Mouse (Mus musculus) midbrain, embryonic 15.5 days (tissue): ENCODE data around the gene Cyp1a1. TPM values are rescaled to one million over a fixed set of nuclear protein-coding genes. Genes with fewer than 3 reads are reported as not detected.
"Not testable (repeated sequence)": the region's sequence is repeated elsewhere in the genome, so short reads cannot be mapped to it uniquely, and the experiment has no call there.

Source experiments
- ATAC-seq: fragments of 200-750 bp; cut with Nextera tagmentation; replicated peaks from 2 replicates; pipeline ENCODE4 v1.8.0; 2017; ENCODE audit warnings: moderate TSS enrichment
- H3K27ac ChIP-seq: fragments of 300-500 bp; sonication (generic); 2 replicates; pipeline ENCODE4 v1.5.1; 2015; ENCODE audit warnings: mild to moderate bottlenecking, inconsistent platforms
- H3K27me3 ChIP-seq: fragments of 300-500 bp; sonication (generic); replicated peaks from 2 replicates; pipeline ENCODE4 v1.6.1; 2015; ENCODE audit warnings: inconsistent platforms
- H3K36me3 ChIP-seq: fragments of 300-500 bp; sonication (generic); replicated peaks from 2 replicates; pipeline ENCODE4 v1.6.1; 2015; ENCODE audit warnings: inconsistent platforms
- H3K4me1 ChIP-seq: fragments of 300-500 bp; sonication (generic); 2 replicates; pipeline ENCODE4 v1.6.1; 2015; ENCODE audit warnings: inconsistent platforms
- H3K4me2 ChIP-seq: fragments of 300-500 bp; sonication (generic); 2 replicates; pipeline ENCODE4 v1.6.1; 2015; ENCODE audit warnings: inconsistent platforms, mild to moderate bottlenecking, moderate library complexity
- H3K4me3 ChIP-seq: fragments of 300-500 bp; sonication (generic); 2 replicates; pipeline ENCODE4 v1.5.1; 2015; ENCODE audit warnings: mild to moderate bottlenecking, inconsistent platforms
- H3K9ac ChIP-seq: fragments of 300-500 bp; sonication (generic); 2 replicates; pipeline ENCODE4 v1.6.1; 2015; ENCODE audit warnings: mild to moderate bottlenecking, inconsistent platforms
- H3K9me3 ChIP-seq: fragments of 300-500 bp; sonication (generic); 2 replicates; pipeline ENCODE4 v1.6.1; 2016; ENCODE audit warnings: inconsistent platforms
- WGBS: fragments of 180-500 bp; shearing (Covaris S2); methylation state at CpG from one replicate; pipeline ENCODE4 v1.1.7; 2015; ENCODE audit warnings: mixed read lengths; 5-methylcytosine and 5-hydroxymethylcytosine counted together
- polyA plus RNA-seq: library from polyadenylated mRNA; unstranded; fragments of >200 nt; fragmentation: Nextera tagmentation; extraction: Ambion mirVana; gene quantifications from 2 replicates; pipeline ENCODE4 v1.2.1, GENCODE M21; 2015

Cyp1a1 gene
- polyA plus RNA-seq, 1 experiment from 2014 or later = 0.17 TPM

DNA sequence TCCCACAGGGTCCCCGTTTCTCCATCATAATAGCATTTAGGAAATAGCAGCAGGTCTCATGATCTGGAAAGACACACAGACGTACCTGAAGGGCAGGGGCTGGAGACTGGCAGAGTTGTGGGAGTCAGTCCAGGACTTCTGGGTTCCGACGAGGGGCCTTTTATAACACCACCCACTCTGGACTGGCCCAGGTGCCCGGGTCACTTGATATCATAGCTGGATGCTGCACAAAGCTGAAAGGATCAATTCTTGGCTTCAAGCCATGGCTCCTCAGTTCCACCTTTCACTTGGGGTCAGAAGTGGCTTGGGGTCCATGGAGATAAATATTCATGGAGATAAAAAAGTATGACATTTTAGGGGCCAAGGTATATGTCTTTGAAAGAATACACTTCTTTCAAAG, 4.2 kb upstream of the Cyp1a1 start, which contains the start of gene Cyp1a2:
Cyp1a2 (minus strand) TSS at position 184 of the 400 bp plus-strand sequence.
- no peaks in the 10 kb centered on the region for H3K9me3 ChIP-seq
- no peaks in the 10 kb centered on the region for H3K36me3 ChIP-seq
- no peak within 1 kb of the TSS for H3K4me3 ChIP-seq
- no peak within 1 kb of the TSS for H3K9ac ChIP-seq
- no peaks in the 10 kb centered on the region for H3K27me3 ChIP-seq
- ATAC-seq = no peak
- no peak within 1 kb of the TSS for H3K4me2 ChIP-seq
- 87% methylated on average over 5 of the region's 5 CpGs for WGBS
- no peak within 1 kb of the TSS for H3K27ac ChIP-seq
- no peaks in the 10 kb centered on the region for H3K4me1 ChIP-seq

DNA sequence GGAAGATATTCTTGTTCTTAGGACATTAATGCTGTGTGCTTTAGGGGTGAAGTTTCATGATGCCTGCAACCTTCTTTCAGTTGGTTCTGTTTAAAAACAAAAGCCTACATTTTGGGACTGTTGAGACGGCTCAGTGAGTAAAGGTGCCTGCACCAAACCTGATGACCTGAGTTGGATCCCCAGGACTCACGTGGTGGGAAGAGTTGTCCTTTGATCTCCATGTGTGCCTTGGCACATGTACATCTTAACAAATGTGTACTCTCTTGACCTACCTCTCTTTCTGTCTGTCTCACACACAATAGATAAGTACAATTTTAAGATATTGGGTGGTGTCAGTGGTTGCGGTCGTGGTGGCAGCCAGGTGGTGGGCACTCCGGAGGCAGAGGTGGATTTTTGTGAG, 1.7 kb upstream of the Cyp1a1 start:
- WGBS = 87% methylated on average over 5 of the region's 5 CpGs
- no peaks in the 10 kb centered on the region for H3K36me3 ChIP-seq

DNA sequence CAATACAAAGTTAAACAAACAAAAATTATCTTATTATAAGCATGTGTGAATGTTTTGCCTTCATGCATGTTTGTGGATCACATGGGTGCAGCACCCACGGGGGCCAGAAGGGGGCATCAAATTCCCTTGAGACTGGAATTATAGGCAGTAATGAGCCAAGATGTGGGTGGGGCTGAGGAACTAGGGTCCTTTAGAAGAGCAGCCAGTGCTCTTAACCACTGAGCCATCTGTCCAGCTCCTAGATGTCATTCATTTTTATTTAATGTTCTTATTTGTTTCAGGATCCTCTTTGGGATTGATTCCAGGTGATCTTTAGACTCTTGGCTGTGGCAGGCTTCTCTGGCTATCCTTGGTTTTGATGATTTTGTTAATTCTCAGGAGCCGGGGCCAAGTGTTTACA, 430 bp downstream of the Cyp1a1 start:
- ATAC-seq = no peak
- H3K4me2 ChIP-seq = no peak overlapping the region
- H3K27me3 ChIP-seq = no peaks in the 10 kb centered on the region
- no peaks in the 10 kb centered on the region for H3K36me3 ChIP-seq
- no peak overlapping the region for H3K27ac ChIP-seq
- no peak overlapping the region for H3K9ac ChIP-seq
- no peak overlapping the region for H3K4me3 ChIP-seq
- WGBS = 52% methylated on average over 2 of the region's 2 CpGs
- no peaks in the 10 kb centered on the region for H3K4me1 ChIP-seq
- H3K9me3 ChIP-seq = no peaks in the 10 kb centered on the region

More for the DNA sequence above, 1.7 kb upstream of the Cyp1a1 start:
- Histone ChIP-seq H3K9me3 (no peaks in the 10 kb centered on the region), H3K4me3 (no peak overlapping the region), H3K4me1 (no peaks in the 10 kb centered on the region), H3K27ac (no peak overlapping the region), H3K27me3 (no peaks in the 10 kb centered on the region), H3K9ac (no peak overlapping the region), H3K4me2 (no peak overlapping the region)
- ATAC-seq = no peak

DNA sequence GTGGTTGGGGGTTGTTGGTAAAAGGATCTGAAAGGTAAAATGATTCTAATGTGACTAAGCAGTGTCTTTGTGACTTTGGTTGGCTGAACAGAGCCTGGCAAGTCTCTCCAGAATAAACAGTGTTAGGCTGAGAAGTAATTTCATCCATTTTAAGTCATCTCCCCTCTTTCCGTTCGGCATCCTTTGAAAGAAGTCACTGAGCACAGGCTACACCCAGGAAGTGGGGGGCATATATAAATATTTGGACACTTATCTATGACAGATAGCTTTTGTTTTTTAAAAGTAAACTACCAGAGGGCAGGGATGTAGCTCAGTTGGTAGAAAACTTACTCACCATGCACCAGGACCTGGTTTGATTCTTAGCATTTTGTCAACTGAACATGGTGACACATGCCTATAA, 878 bp downstream of the Cyp1a1 start:
- H3K4me3 ChIP-seq = no peak overlapping the region
- H3K4me1 ChIP-seq = no peaks in the 10 kb centered on the region
- H3K27ac ChIP-seq = no peak overlapping the region
- H3K4me2 ChIP-seq = no peak overlapping the region
- no peaks in the 10 kb centered on the region for H3K36me3 ChIP-seq
- no peaks in the 10 kb centered on the region for H3K27me3 ChIP-seq
- 88% methylated on average over 2 of the region's 2 CpGs for WGBS
- no peak overlapping the region for H3K9ac ChIP-seq
- H3K9me3 ChIP-seq = no peaks in the 10 kb centered on the region
- no peak for ATAC-seq

DNA sequence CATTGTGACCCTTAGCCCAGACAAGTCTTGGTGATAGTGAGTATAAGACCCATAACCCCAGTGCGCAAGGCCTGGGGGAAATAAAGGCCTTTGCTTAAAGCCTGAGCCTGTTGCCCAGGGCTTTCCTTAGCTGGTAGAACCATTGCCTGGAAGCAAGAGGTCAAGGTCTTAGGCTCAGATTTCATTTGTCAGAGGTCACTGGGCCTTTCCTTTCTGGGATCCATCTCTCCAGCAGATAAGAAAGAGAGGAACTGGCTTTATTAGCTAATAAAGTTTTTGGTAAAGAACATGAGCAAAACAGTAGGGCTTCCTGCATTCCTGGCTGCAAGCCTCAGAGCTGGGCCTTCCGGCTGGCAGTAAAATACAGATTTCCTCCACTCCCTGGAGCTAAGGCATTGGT, 6.4 kb downstream of the Cyp1a1 start:
- H3K36me3 ChIP-seq = no peaks in the 10 kb centered on the region
- no peak overlapping the region for H3K27ac ChIP-seq
- peaks cover 15% of the 10 kb centered on the region for H3K4me1 ChIP-seq
- 94% methylated on average over 2 of the region's 2 CpGs for WGBS
- no peak for ATAC-seq
- no peak overlapping the region for H3K4me2 ChIP-seq
- H3K27me3 ChIP-seq = peaks cover 10% of the 10 kb centered on the region
- H3K9ac ChIP-seq = no peak overlapping the region
- H3K9me3 ChIP-seq = no peaks in the 10 kb centered on the region
- no peak overlapping the region for H3K4me3 ChIP-seq

DNA sequence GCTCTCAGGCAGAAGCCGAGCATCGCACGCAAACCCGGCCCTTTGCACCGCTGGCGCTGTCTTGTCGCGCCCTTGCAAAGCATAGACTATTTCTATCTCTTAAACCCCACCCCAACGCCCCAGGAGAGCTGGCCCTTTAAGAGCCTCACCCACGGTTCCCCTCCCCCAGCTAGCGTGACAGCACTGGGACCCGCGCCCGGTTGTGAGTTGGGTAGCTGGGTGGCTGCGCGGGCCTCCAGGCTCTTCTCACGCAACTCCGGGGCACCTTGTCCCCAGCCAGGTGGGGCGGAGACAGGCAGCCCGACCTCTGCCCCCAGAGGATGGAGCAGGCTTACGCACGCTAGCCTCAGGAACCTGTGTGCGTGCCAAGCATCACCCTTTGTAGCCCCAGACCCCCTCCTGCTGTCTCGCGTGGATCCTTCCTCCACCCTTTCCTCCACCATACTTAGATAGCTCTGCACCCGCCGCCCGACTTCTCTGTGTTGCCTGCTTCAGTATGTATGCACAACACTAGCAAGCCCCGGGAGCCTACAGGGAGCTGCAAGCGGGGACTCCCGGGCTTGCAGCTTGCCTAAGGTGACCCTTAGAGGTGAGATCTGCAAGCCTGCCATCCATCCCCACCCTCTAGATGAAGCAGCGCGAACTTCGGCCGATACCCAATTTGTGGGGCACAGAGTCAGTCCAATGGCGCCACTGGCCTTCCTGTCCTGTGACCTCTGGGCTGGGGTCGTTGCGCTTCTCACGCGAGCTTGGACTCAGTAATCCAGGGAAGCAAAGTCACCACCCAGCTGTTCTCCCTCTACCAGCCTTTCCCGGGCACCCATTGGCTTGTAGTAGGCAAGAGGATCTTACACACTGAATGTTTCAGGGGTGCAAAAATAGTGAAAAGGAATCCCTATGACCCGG, 8.9 kb downstream of the Cyp1a1 start:
- peak overlapping the region; percentile 65 for H3K9ac ChIP-seq
- no peaks in the 10 kb centered on the region for H3K9me3 ChIP-seq
- no peaks in the 10 kb centered on the region for H3K36me3 ChIP-seq
- 0 out of 2 replicates have a peak overlapping the region, but pooled peaks have one; percentile 15 for H3K27ac ChIP-seq
- peak overlapping the region; percentile 96 for H3K4me2 ChIP-seq
- peaks cover 15% of the 10 kb centered on the region for H3K4me1 ChIP-seq
- H3K27me3 ChIP-seq = peaks cover 10% of the 10 kb centered on the region
- peak; percentile 83 for ATAC-seq
- WGBS = under 1% methylated on average over 42 of the region's 42 CpGs
- H3K4me3 ChIP-seq = peak overlapping the region; percentile 50

DNA sequence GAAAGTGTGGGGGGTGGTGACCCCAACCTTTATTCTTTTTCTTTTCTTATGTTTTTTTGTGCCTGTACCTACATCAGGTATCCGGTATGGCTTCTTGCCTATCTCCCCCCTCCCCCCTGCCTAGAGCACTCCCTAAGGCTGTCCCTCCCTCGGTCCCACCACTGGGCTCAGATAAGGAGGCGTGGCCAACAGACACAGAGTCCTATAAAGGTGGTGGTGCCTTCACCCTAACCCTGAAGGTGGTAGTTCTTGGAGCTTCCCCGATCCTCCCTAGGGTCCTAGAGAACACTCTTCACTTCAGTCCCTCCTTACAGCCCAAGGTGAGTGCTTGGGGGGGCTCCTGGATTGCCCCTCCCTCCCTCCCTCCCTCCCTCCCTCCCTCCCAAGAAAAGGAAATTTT, 9.7 kb downstream of the Cyp1a1 start:
- 18% methylated on average over 4 of the region's 4 CpGs for WGBS
- Histone ChIP-seq H3K4me3 (no peak overlapping the region), H3K9ac (no peak overlapping the region), H3K4me2 (no peak overlapping the region), H3K9me3 (no peaks in the 10 kb centered on the region), H3K4me1 (peaks cover 15% of the 10 kb centered on the region), H3K36me3 (no peaks in the 10 kb centered on the region), H3K27ac (no peak overlapping the region), H3K27me3 (peaks cover 10% of the 10 kb centered on the region)
- peak; percentile 50; the same call in 1 of the 2 replicates for ATAC-seq

DNA sequence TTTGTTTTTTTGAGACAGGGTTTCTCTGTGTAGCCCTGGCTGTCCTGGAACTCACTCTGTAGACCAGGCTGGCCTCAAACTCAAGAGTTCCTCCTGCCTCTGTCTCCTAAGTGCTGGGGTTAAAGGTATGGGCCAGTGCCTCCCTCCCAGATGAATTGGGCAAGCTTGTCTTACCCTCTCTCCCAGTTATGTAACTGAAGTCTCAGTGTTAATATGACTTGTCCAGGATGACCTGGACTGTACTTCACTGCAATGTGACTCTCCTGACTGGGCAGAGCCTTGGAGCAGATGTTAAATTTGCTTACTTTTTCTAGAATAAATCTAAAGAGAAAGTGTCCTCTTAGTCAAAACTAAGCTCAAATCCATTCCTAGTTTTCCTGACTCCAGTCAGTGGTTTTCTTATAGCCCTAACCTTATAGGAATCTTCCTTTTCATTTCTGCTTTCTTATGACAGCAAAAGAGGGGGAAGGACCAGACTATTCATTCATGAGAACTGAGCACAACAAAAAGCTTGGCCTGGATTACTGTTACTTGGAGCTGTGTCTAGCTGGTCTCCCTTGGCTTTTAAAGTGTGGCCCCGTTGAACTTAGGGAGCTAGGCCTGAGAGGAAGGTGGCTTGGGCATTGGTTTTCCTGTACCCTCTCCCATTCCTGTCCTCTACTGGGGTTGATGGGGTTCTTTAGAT, 10.9 kb downstream of the Cyp1a1 start:
- WGBS = 79% methylated on average over 1 of the region's 1 CpGs
- Histone ChIP-seq H3K27me3 (peaks cover 10% of the 10 kb centered on the region), H3K9ac (no peak overlapping the region), H3K4me1 (peaks cover 15% of the 10 kb centered on the region), H3K4me3 (no peak overlapping the region), H3K9me3 (no peaks in the 10 kb centered on the region), H3K27ac (no peak overlapping the region), H3K36me3 (no peaks in the 10 kb centered on the region), H3K4me2 (no peak overlapping the region)
- no peak for ATAC-seq

DNA sequence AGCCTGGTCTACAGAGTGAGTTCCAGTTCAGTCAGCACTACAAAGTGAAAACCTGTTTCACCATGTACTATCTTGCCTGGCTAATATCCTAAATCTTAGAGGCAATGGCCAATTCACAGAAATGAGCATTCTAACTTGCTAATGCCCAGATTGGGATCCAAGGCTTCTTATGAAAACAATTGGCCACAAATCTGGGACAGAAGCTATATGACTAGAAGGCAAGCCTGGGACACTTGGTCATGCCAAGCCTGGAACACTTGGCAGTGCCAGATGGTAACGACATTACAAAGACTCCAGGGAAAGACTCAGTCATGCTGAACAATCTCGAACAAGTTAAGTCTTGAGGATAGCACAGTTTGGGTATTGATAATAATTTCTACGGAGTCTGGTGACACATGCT, 18.8 kb downstream of the Cyp1a1 start:
- WGBS = 91% methylated on average over 3 of the region's 3 CpGs
- 0 out of 2 replicates have a peak, but pooled peaks cover 3% of the 10 kb centered on the region for H3K27me3 ChIP-seq
- H3K27ac ChIP-seq = no peak overlapping the region
- H3K9ac ChIP-seq = no peak overlapping the region
- H3K36me3 ChIP-seq = no peaks in the 10 kb centered on the region
- H3K9me3 ChIP-seq = no peaks in the 10 kb centered on the region
- H3K4me1 ChIP-seq = peaks cover 17% of the 10 kb centered on the region
- ATAC-seq = no peak
- no peak overlapping the region for H3K4me2 ChIP-seq
- H3K4me3 ChIP-seq = no peak overlapping the region

DNA sequence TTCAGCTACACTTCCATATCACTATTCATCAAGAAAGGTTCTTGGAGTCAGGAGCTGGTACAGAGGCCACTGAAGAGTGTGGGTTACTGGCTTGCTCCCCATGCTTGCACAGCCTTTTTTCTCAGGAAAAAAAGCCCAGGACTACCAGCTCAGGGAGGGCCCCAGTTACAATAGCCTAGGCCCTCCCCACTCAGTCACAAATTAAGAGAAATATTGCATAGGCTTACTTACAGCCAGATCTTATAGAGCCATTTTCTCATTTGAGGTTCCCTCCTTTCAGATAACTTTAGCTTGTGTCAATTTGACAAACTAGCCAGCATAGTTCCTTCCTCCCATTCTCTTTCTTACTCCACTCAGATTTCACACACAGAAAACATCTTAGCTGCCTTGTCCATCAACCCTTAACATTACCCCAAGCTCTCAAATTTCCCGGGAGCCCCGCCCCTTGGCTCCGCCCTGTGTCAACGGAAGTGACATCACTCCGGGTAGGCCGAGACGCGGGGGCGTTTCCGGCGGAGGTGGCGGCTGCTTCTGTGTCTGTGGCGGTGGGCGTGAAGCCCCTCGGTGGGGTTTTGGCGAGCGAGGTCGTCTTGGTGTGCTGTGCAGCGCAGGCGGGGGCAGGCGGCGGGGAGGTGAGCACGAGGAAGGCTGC, 20.5 kb downstream of the Cyp1a1 start, which contains the start of gene Edc3:
Edc3 (plus strand) TSS at position 473 of the 652 bp plus-strand sequence.
- peak; percentile 97 for ATAC-seq
- Histone ChIP-seq H3K9ac (peak within 1 kb of the TSS; percentile 97), H3K36me3 (peaks cover 1% of the 10 kb centered on the region; the same call in 1 of the 2 replicates), H3K27ac (peak within 1 kb of the TSS; percentile 87), H3K4me3 (peak within 1 kb of the TSS; percentile 96), H3K4me1 (peaks cover 17% of the 10 kb centered on the region), H3K9me3 (no peaks in the 10 kb centered on the region), H3K27me3 (0 out of 2 replicates have a peak, but pooled peaks cover 3% of the 10 kb centered on the region), H3K4me2 (peak within 1 kb of the TSS; percentile 60)
- under 1% methylated on average over 23 of the region's 23 CpGs for WGBS

DNA sequence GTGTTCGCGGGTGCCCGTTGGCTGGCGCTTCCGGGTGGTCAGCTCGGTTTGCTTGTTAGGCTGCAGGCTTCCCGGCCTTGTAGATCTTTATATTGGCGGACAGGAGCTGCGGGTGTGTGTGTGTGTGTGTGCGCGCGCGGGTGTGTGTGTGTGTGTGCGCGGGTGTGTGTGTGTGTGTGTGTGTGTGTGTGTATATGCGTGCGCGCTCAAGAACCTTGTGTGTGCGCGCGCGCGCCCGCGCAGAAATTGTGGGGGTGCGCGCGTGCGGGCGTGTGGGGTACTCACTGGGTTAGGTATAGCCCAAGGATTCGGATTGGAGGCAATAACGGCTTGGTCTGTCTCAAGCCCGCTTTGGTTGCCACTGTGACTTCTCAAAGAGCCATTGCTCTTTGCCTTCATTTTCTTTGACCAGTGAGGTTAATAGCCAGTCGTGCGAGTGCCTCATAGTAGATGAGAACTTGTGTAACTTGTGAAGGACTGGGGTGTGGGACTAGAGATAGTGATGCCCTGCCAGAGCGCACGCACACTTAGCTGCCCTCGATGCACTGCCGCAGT, 21.1 kb downstream of the Cyp1a1 start:
- WGBS = 6% methylated on average over 38 of the region's 39 CpGs
- peak overlapping the region; percentile 97 for H3K9ac ChIP-seq
- peak overlapping the region; percentile 96 for H3K4me3 ChIP-seq
- 0 out of 2 replicates have a peak, but pooled peaks cover 3% of the 10 kb centered on the region for H3K27me3 ChIP-seq
- H3K36me3 ChIP-seq = peaks cover 6% of the 10 kb centered on the region; the same call in 1 of the 2 replicates
- H3K27ac ChIP-seq = peak overlapping the region; percentile 87
- ATAC-seq = peak; percentile 78
- H3K4me1 ChIP-seq = peaks cover 17% of the 10 kb centered on the region
- H3K9me3 ChIP-seq = no peaks in the 10 kb centered on the region
- peak overlapping the region; percentile 60 for H3K4me2 ChIP-seq

DNA sequence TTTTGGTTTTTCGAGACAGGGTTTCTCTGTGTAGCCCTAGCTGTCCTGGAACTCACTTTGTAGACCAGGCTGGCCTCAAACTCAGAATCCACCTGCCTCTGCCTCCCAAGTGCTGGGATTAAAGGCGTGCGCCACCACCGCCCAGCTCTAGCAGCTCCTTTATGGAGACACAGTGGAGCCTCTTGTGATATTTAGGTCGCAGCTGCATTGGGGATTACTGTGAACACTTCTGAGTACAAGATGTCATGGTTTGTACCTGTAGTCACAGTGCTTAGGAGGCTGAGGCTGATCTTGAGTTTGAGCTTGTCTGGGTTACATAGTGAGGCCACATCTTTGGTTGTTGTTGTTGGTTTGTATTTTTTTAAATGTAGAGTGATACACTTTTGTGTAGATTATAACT, 22.5 kb downstream of the Cyp1a1 start:
- WGBS = 90% methylated on average over 5 of the region's 5 CpGs
- ATAC-seq, H3K27ac ChIP-seq: not testable (repeated sequence)

More for the DNA sequence above, 22.5 kb downstream of the Cyp1a1 start:
- H3K4me2 ChIP-seq, H3K9ac ChIP-seq, H3K4me3 ChIP-seq, H3K27me3 ChIP-seq, H3K9me3 ChIP-seq: not testable (repeated sequence)
- Histone ChIP-seq H3K4me1 (peaks cover 17% of the 10 kb centered on the region), H3K36me3 (peaks cover 16% of the 10 kb centered on the region)
